Mouse (Mus musculus): ENCODE data around the gene Tnrc6b. TPM values are rescaled to one million over a fixed set of nuclear protein-coding genes. Genes with fewer than 3 reads are reported as not detected.

The Tnrc6b gene
- total RNA-seq, 2 experiments from 2014 or later: 127 to 133 TPM

DNA sequence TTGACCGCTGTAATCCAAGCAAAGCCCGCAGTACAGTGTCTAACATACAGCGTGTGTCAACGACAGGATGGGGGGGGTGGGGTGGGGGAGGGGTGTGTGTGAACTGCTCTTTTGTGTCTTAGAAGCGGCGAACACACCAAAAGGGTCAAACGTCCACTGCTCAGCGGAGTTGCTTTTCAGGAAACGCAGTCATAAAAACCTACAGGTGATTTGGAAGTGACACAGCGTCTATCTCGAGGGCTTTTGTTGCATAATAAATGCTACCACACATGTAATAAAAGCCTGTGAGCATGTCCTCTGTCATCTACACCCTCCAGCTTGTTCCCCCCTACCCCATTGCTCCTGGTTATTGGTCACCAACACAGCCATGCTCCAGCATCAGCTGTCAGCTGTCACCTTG, 4.5 kb upstream of the Tnrc6b start:
- TF ChIP-seq CTCF (conservative IDR thresholded peaks at IDR 0.05): no peak
- Histone ChIP-seq H3K27ac (peak overlapping the region; percentile 72), H3K4me3 (peak overlapping the region; percentile 47)
- no peak for DNase-seq (ENCODE audit: low spot score in 2 of 2)

DNA sequence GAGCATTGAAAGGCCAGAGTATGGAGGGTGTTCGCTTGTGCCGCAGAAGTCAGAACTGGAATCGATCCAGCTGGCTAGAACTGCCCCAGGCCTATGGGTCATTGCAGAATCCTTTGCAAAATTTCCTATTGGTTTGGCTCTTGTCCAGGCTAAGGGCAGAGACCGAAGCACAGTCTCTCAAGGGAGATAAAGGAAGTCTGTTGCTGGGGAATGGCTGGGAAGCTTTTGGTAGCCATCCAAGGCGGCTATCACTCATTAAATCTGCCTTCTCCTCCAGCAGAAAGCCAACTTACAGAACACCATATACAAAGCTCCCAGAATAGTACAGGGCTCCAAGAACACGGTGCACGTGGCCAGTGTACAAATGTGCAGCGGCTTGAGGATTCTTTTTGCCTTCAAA, 4.0 kb upstream of the Tnrc6b start:
- no peak for DNase-seq (ENCODE audit: low spot score in 2 of 2)

DNA sequence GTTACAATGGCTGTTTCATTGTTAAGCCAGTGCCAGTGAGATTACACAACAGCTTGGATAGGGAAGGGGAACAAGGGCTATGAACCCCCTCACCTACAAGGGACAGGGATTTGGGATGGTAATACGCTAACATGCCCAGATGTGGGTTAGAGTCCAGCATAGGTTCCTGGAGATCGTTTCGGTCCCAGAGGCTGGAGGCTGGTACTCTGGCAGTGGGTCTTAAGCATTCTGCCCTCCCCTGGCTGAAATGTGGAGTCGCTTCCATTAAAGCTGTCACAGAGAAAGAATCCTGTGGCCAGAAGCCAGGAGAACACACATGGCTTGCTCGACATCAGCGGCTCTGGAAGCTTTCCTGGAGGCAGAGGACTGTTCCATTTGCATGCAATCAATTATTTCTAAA, 1.5 kb upstream of the Tnrc6b start:
- peak; percentile 49 for TF ChIP-seq CTCF (conservative IDR thresholded peaks at IDR 0.05)
- Histone ChIP-seq H3K27ac (peak overlapping the region; percentile 100), H3K4me3 (peak overlapping the region; percentile 100)
- DNase-seq (ENCODE audit: low spot score in 2 of 2): peak; percentile 63 to 69

More for the DNA sequence above, 4.0 kb upstream of the Tnrc6b start:
- H3K27ac ChIP-seq: peak overlapping the region; percentile 72
- no peak overlapping the region for H3K4me3 ChIP-seq
- no peak for TF ChIP-seq CTCF (conservative IDR thresholded peaks at IDR 0.05)

DNA sequence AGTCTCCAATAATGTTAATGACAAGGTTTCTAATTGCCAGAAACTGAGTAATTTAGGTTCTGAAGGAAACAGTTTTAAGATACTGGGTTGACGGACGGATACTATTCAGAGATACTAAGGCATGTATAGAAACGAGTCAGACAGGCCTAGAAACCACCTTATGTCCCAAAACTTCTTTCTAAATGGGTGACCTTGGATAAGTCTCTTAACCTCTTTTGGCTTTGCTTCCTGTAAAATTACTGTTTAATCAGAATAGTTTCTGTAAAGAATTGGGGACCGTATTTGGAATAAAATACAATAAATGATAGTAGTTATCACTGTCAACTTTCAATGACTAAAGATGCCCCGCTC, 881 bp upstream of the Tnrc6b start:
- Histone ChIP-seq H3K27ac (peak overlapping the region; percentile 100), H3K4me3 (peak overlapping the region; percentile 100)
- no peak for TF ChIP-seq CTCF (conservative IDR thresholded peaks at IDR 0.05)
- no peak for DNase-seq (ENCODE audit: low spot score in 2 of 2)

DNA sequence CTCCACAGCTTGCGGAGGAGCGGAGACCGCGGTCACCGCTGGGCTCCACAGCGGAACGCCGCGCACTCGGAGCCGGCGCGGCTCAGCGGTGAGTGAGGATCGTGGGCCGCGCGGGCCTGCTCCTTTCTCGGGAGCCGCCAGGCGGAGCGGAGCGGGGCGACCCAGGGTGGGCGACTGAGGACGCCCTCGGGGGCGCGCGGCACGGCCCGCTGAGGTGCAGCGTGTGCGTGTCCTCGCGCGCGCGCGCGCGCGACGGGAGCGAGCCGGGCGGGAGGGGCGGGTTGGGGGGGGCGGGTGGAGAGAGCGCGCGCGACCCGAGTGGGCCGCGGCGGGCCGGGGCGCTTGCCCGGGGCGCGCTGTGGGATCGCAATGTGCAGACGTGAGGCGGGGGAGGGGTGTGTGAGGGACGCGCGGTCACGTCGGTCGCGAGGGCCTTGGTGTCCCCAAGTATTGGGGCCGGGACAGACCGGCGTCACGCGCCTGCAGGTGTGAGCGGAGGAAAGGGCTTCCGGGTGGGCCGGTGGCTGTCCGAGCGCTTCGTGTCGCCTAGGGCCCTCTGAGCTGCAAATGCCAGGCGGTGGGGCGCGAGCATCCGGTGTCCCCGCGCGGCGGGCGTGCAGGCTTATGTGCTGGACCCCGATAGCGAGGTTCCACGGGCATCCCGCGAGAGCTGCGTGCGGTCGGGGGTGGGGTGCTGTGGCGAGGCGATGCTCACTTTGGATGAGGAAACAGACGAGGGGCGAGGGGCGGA, 463 bp downstream of the Tnrc6b start:
- peak in 1 of 2 experiments; percentile 69 for DNase-seq (ENCODE audit: low spot score in 2 of 2)
- Histone ChIP-seq H3K27ac (peak overlapping the region; percentile 100), H3K4me3 (peak overlapping the region; percentile 100)
- TF ChIP-seq CTCF (conservative IDR thresholded peaks at IDR 0.05): peak; percentile 39

DNA sequence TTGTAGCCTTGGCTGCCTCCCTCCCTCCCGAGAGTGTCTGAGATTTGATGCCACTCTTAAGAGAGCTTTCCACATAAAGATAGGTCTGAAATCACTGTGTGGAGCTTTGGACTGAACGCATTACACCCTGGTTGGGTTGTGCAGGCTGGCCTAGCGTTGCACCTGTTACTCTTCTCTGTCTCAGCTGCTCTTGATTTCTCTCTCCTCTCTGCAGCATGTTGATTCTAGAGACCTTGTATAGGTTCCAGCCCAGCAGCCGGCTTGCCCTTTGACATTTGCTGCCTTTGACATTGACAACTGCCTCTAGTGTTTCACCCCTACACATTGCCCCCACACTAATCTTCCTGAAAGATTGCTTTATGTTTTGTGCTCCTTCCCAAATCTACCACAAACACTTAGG, 3.2 kb downstream of the Tnrc6b start:
- no peak for TF ChIP-seq CTCF (conservative IDR thresholded peaks at IDR 0.05)
- DNase-seq (ENCODE audit: low spot score in 2 of 2): no peak
- Histone ChIP-seq H3K27ac (no peak overlapping the region), H3K4me3 (no peak overlapping the region)

DNA sequence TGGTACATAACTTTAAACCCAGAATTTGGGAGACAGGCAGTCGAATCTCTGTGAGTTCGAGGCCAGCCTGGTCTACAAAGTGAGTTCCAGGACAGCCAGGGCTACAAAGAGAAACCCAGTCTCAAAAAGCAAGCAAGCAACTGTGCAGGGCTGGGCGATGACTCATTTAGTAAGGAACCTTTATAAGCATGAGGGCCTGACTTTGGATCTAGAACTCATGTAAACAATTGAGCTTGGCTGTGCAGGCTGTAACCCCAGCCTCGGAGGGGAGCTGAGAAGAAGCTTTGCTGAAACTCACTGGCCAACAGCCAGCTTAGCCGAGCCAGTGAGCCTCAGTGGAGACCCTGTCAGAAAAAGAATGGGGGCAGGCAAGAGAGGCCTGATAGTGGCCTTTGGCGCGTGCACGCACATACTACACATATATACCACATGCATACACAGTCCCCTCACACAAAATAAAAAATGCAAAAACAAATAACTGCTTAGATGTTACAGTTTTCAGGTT, 5.6 kb downstream of the Tnrc6b start:
- H3K27ac ChIP-seq: peak overlapping the region; percentile 57
- no peak for DNase-seq (ENCODE audit: low spot score in 2 of 2)
- H3K4me3 ChIP-seq: no peak overlapping the region
- TF ChIP-seq CTCF (conservative IDR thresholded peaks at IDR 0.05): no peak

DNA sequence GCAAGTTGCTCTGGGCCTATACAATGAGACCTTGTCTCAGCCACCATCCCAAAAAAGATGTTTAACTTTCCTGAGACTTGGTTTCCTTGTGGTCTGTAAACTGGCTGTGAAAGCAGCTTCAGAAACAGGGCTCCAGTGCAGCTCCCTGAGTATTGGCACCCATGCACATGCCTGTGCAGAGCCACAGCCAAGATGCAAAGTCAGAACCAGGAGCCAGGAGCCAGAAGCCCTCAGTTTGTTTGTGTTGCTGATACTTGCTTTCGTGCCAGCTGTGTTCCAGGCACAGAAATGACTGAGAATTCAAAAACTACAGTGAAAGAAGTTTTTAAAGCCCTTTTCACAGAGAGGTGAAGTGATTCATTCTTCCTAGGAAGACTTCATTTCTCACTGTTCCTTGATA, 6.3 kb downstream of the Tnrc6b start:
- TF ChIP-seq CTCF (conservative IDR thresholded peaks at IDR 0.05): no peak

DNA sequence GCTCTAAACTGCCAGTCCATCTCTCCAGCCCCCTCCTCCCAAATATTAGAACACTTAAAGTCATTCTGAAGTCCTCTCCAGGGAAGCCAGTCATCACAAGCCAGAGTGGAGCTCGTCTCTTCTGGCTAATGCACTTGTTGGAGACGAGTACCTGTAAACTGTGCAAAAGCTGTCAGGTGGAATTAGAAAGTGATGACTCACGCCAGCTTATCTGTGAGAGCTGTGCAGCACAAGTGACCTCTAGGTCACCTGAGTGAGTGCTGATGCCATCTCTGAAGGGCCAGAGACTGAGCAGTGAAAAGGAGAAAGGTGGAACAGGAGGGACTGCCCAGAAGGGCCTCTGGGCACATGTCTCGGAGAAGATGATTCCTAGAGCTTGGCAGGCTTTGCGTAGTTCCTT, 9.1 kb downstream of the Tnrc6b start:
- Histone ChIP-seq H3K4me3 (no peak overlapping the region), H3K27ac (no peak overlapping the region)
- no peak for DNase-seq (ENCODE audit: low spot score in 2 of 2)
- TF ChIP-seq CTCF (conservative IDR thresholded peaks at IDR 0.05): no peak

More for the DNA sequence above, 6.3 kb downstream of the Tnrc6b start:
- DNase-seq (ENCODE audit: low spot score in 2 of 2): no peak
- H3K27ac ChIP-seq: peak overlapping the region; percentile 57; the same call in 1 of the 2 replicates
- H3K4me3 ChIP-seq: no peak overlapping the region

DNA sequence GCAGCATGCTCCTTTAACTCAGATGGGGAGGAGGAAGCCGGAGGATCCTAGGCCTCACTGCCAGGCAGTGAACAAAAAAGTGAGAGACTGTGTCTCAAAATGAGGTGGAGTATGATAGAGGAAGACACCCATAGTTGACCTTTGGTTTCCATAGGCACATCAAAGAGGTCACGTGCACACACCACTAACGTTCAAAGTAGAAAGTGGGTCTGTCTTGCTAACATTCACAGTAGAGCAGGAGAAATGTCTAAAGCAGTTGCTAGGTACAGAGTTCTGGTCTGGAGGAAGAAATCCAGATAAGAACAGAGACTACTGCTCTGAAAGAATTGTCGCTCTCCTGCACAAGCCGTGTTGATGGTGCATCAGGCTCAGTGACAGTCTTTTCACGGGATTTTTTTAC, 10.7 kb downstream of the Tnrc6b start:
- DNase-seq (ENCODE audit: low spot score in 2 of 2): no peak
- no peak for TF ChIP-seq CTCF (conservative IDR thresholded peaks at IDR 0.05)
- H3K4me3 ChIP-seq: no peak overlapping the region
- H3K27ac ChIP-seq: 0 out of 2 replicates have a peak overlapping the region, but pooled peaks have one; percentile 3

DNA sequence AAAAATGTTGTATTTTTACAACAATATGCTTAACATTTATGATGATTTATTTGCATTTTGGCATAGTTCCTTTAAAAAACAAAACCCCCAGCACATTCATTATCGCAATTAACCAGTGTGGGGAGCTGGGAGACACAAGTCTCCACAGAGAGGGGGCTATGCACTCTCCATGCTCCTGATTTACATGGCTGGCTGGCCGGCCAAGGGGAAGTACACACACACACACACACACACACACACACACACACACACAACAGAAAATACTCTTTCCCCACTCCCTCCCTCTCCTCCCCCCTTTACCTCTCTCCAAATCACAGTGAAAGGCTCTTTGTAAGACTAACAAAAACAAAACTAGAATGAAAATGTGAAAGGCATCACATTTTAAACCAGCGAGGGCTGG, 11.3 kb downstream of the Tnrc6b start:
- H3K27ac ChIP-seq: peak overlapping the region; percentile 70
- no peak for DNase-seq (ENCODE audit: low spot score in 2 of 2)
- H3K4me3 ChIP-seq: no peak overlapping the region
- no peak for TF ChIP-seq CTCF (conservative IDR thresholded peaks at IDR 0.05)

DNA sequence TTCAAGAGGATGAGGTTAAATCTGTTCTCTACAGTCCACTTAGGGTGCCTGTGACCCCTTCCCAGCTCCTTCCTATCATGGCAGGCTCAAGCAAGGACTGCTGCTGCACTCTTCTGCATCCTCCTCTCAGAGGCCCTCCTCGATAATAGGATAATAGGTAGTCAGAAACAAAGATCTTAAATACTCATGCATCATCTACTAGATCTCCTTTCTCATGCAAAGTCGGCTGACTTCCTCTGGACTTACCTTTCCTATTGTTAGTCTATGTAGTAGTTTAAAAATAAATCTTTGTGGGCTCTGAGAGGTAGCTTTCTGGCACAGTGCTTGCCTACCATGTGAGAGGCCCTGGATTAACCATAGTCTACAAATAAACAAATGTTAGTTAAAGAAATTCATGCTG, 18.4 kb downstream of the Tnrc6b start:
- Histone ChIP-seq H3K4me3 (no peak overlapping the region), H3K27ac (no peak overlapping the region)
- no peak for TF ChIP-seq CTCF (conservative IDR thresholded peaks at IDR 0.05)
- no peak for DNase-seq (ENCODE audit: low spot score in 2 of 2)

DNA sequence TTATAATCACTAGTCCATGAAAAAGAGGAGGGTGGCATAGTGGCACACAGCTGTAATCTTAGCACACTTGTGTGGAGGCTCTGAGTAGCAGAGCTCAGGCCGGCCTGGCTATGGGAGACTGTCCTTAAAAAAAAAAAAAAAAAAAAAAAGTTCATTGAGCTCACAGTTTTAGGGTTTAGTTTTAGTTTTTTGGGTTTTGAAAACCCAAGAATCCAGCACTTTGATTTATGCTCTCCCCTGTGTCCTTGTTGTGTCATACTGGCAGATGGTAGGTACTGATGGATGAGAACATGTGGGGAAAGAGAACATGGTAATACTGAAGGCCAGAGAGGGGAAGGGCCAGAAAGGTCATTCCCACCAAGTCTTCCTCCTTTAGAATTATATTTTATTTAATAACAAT, 19.9 kb downstream of the Tnrc6b start:
- no peak overlapping the region for H3K4me3 ChIP-seq
- no peak for DNase-seq (ENCODE audit: low spot score in 2 of 2)
- no peak overlapping the region for H3K27ac ChIP-seq
- no peak for TF ChIP-seq CTCF (conservative IDR thresholded peaks at IDR 0.05)

DNA sequence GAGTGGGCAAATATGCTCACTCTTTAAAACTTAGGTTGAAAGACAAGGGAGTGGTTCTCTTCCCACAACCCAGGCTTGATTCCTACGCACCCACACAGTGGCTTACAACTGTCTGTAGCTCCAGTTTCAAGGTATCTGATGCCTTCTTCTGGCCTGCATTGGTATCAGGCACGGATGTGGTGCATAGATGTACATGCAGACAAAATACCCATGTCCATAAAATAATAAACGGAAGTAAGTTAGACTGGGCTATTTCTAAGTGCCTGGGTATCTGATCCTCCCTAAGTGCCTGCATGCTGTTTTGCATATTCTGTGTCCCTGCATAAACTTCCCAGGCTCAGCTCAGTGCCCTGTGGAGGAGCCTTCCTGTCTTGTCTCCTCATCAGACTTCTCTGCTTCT, 20.4 kb downstream of the Tnrc6b start:
- TF ChIP-seq CTCF (conservative IDR thresholded peaks at IDR 0.05): no peak
- no peak overlapping the region for H3K4me3 ChIP-seq

More for the DNA sequence above, 20.4 kb downstream of the Tnrc6b start:
- H3K27ac ChIP-seq: no peak overlapping the region
- no peak for DNase-seq (ENCODE audit: low spot score in 2 of 2)
